Mouse (Mus musculus): ENCODE results near the gene Rhof. TPM values are rescaled to one million over a fixed set of nuclear protein-coding genes. Genes with fewer than 3 reads are reported as not detected.
"Not testable (repeated sequence)": the region's sequence is repeated elsewhere in the genome, so short reads cannot be mapped to it uniquely, and the experiment has no call there.

The Rhof gene
- total RNA-seq, 2 experiments from 2014 or later = 0.23 to 0.38 TPM

DNA sequence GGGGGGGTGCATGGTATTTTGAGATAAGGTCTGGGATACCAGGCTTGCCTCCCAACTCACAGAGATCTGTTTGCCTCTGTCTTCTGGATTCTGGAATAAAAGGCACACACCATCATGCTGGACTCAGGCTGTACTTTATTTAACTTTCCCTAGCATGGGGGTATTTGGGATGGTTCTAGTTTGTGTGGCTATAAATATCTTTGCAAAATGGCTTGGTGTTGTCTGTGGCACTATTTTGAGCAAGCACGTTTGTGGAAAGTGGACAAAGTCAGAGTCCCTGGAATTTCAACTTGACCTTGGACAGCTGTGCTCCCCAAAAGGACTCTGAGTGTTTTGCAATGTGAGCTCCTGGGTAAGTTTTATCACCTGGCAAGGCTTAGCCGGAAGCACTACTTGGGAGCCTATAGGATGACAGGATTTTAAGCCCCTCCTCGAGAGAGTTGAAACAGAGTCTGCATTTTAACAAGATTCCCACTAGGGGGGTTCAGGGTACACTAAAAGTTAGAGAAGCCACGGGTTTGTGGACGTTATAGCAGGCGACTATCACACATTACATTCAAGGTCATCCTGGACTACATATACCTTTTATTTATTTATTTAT, 65.0 kb downstream of the Rhof start:
- no peak for DNase-seq

DNA sequence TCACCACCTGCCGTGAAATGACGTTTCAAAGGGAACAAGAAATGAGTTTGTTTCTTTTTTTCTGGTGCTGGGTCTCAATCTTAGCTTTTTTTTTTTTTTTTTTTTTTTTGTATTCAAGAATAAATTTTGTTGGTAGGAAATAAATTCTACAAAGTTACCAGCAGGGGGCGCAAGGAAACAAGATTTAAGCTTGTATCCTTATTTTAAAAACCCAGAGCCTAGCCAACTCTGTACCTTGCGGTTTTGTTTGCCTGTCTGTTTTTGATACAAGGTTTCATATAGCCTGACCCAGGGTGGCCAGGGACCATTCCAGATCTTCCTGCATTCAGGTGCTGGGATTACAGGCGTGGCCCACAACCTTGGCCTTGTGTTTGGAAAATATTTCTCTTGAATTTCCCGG, 68.3 kb downstream of the Rhof start:
- no peak for DNase-seq

DNA sequence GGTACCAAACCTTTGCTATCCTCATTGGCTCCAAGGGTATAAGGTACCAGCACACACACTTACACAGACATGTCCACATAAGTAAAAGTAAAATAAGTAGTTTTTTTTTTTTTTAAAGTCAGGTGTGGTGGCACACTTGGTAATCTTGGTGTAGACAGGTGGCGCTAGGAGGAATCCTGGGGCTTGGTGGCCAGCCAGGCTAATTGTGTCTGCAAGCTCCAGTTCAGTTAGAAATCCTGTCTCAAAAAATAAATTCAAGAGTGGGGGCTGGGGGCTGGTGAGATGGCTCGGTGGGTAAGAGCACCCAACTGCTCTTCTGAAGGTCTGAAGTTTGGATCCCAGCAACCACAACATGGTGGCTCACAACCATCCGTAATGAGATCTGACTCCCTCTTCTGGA, 69.4 kb downstream of the Rhof start:
- no peak for DNase-seq

DNA sequence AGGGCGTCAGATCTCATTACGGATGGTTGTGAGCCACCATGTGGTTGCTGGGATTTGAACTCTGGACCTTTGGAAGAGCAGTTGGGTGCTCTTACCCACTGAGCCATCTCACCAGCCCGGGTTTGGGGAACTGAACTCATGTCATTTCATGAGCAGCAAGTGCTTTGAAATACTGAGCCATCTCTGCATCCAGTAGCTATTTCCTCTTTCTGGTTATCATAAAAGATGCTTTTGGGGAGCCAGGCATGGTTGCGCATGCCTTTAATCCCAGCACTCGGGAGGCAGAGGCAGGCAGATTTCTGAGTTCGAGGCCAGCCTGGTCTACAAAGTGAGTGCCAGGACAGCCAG, 71.1 kb downstream of the Rhof start:
- DNase-seq = not testable (repeated sequence)

DNA sequence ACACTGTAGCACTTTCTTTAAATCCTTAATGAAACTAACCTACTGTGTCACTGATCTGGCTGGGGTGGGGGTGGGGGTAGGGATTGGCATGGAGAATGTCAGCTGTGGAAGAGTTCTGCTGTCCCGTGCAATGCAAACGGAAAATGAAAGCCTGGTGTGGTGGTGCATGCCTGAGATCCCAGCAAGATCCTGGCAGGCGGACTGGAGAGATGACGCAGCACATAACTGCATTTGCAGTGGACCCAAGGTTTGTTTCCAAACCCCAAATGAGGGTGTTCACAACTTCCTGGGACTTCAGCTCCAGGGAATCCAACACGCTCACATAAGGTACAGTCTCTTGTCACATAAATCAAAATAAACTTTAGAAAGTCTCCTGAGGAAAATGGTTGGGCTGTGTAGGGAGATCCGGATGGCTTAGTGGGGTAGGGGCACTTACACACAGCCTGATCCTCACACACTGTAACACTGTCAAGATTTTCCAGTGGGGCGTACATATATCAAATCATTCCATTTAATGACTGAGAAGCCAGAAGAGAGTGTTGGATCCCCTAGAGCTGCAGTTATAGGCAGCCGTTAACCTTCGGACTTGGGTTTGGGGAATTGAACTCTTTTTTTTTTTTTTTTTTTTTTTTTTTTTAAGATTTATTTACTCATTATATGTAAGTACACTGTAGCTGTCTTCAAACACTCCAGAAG, 71.6 kb downstream of the Rhof start:
- peak; percentile 51 for DNase-seq

DNA sequence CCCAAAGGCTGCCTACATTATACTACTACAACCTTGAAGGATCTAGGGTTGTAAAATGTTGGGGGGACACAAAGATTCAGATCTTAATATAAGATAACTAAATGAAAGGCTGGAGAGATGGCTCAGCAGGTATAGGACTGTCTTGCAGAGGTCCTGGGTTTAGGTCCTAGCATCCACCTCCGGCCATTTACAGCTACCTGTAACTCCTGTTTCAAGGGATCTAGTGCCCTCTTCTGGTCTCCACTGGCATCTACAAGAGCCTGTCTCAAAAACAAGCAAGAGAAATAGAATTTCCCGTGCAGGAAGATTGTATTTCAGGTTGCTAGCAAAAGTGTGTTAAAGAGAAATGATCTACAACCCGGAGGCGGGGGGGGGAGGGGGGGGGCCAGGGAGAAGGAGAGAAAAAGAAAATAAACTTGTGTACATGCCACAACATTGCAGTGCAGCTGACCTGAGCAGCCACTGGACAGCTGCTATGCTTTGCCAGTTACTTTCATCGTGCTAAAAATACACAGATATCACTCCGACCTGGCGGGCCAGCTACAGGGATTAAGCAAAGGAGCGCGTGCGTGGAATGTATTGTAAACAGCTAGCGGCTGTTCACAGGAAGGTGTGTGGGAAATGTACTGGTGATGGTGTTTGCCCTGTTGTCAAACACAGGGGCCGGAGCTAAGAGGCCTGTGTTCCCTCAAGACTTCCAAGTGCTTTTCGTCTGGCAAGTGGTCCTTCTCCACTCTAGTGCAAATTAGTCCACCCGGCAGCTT, 72.6 kb downstream of the Rhof start:
- DNase-seq = peak; percentile 61

DNA sequence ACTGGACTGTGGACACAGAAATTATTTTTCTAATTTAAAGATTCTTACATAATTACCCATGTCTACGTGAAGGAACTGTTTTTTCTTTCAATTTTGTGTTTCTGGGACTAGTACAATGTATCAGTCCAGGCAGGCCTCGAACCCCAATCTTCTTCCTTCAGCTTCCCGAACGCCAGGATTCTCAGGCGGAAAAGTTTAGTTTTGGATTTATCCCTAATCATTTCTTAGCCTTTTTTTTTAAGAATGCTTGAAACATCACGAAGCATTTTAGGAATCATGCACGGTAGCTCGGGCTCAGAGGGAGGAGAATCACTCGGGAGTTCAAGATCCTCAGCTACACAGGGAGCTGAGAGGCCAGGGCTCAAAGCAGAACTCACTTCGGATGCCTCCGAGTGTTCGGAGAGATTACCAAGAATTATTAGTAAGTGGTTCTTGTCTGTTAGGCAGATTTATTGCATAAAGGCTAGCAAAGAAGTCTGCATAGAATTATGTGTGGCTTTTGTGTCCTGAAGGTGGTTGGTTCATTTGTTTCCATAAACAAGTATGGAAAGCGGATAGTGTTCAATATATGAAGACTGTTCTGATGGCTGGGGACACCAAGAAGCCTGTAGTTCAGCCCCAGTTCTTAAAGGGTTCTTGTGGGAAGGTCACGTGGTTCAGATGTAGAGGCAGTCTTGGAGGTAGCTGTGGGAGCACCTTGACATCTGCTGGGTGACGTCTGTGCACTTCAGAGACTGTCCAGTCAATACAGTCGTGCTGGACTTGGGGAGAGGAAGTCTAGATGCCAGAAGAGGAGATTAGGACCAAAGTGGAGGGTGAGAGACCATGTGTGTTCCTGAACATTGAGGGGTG, 74.0 kb downstream of the Rhof start:
- DNase-seq = no peak

DNA sequence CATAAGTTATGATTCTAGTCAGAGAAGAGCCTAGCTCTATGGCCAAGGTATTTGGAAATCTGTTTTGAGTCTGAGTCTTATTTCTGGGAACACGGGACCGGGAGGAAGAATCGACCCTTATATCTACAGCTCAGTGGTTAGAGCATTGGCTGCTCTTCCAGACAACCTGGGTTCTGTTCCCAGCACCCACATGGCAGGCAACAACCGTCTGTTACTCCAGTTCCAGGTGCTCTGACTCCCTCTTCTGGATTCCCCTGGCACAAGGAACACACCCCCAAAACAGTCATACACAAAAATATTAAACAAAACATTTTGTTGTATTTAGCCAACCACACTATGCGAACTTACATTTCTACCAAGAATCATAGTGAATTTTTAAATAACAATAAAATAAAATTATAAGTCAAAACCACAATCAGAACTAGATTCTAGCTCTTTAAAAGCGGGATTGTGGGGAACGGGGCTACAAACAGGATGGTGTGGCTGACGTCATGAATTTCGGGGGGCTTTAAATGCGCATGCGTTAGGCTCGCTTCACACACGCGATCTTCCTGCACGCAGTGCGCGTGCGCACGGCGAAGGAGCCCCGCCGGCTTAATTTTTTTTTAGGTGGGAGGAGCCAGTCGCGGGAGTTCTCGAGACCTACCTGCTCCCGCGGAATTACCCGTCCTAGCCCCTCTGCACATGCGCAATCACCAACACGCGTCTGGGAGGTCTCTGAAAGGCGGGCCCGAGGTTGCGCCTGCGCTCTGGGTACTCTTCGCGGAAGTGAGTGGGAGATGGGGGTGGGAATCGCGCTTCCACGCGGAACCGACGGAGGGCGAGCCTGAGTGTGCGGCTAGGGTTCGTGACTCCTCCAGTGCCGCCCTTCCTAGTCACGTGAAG, 74.9 kb downstream of the Rhof start:
- DNase-seq = peak; percentile 99

Other genes with a start within 250 kb of the Rhof start
- gene Kdm2b, start 142.9 kb downstream of the Rhof start, total RNA-seq (2021) = 10 to 100 TPM; 12.8 to 14.3 TPM
- gene Orai1, start 117.6 kb downstream of the Rhof start, total RNA-seq (2021) = 10 to 100 TPM; 31.5 to 36.3 TPM
- gene Morn3, start 85.7 kb downstream of the Rhof start, total RNA-seq (2021) = not detected
- gene Tmem120b, start 64.3 kb downstream of the Rhof start, total RNA-seq (2021) = 10 to 100 TPM; 14.1 to 15.3 TPM
- 1 to 10 TPM; 8.1 to 9.6 TPM for gene Setd1b, start 9.5 kb upstream of the Rhof start, total RNA-seq (2021)
- gene Psmd9, start 36.7 kb upstream of the Rhof start, total RNA-seq (2021) = 10 to 100 TPM; 14.2 to 15.2 TPM
- not detected for gene Hpd, start 50.0 kb upstream of the Rhof start, total RNA-seq (2021)
- gene Wdr66, start 119.4 kb upstream of the Rhof start, total RNA-seq (2021) = 1 to 10 TPM; 1.1 to 1.9 TPM
- gene Bcl7a, start 211.1 kb upstream of the Rhof start, total RNA-seq (2021) = 1 to 10 TPM; 8.4 to 8.6 TPM